Mouse (Mus musculus): ENCODE measurements around the gene Ror2. TPM values are rescaled to one million over a fixed set of nuclear protein-coding genes. Genes with fewer than 3 reads are reported as not detected.

Gene Ror2
- polyA plus RNA-seq, 1 experiment, result 0.65 TPM

- WGBS, result 75% methylated on average over 17 of the region's 17 CpGs
- Histone ChIP-seq H3K27me3 (ENCODE audit: control insufficient read depth, insufficient read depth, low read length) (no peaks in the 10 kb centered on the region), H3K27ac (ENCODE audit: control insufficient read depth, insufficient read depth, low read length) (no peak overlapping the region), H3K4me3 (ENCODE audit: control insufficient read depth, insufficient read depth, low read length) (no peak overlapping the region), H3K36me3 (ENCODE audit: control insufficient read depth, insufficient read depth, low read length) (no peaks in the 10 kb centered on the region), H3K4me1 (replicated peaks; ENCODE audit: control insufficient read depth, insufficient read depth, low read length) (no peaks in the 10 kb centered on the region)
- no peak for TF ChIP-seq POLR2A (IDR thresholded peaks at IDR 0.05; ENCODE audit: control insufficient read depth, extremely low read depth, insufficient read depth, low read length, poor library complexity)
- no peak for TF ChIP-seq CTCF (IDR thresholded peaks at IDR 0.05; ENCODE audit: borderline replicate concordance, control insufficient read depth, extremely low read depth, insufficient read depth, low read length, poor library complexity)
- no peak for DNase-seq
Observed at GRCm38 (mm10) chr13:53099771-53100682, 185.9 kb downstream of the Ror2 start.

- TF ChIP-seq POLR2A (IDR thresholded peaks at IDR 0.05; ENCODE audit: control insufficient read depth, extremely low read depth, insufficient read depth, low read length, poor library complexity), result no peak
- TF ChIP-seq CTCF (IDR thresholded peaks at IDR 0.05; ENCODE audit: borderline replicate concordance, control insufficient read depth, extremely low read depth, insufficient read depth, low read length, poor library complexity), result peak; percentile 75; the same call in 1 of the 2 replicates
- no peaks in the 10 kb centered on the region for H3K36me3 ChIP-seq (ENCODE audit: control insufficient read depth, insufficient read depth, low read length)
- H3K4me3 ChIP-seq (ENCODE audit: control insufficient read depth, insufficient read depth, low read length), result no peak overlapping the region
- 18% methylated on average over 8 of the region's 8 CpGs for WGBS
- no peaks in the 10 kb centered on the region for H3K27me3 ChIP-seq (ENCODE audit: control insufficient read depth, insufficient read depth, low read length)
- peak; percentile 47 for DNase-seq
- H3K27ac ChIP-seq (ENCODE audit: control insufficient read depth, insufficient read depth, low read length), result no peak overlapping the region
- no peaks in the 10 kb centered on the region for H3K4me1 ChIP-seq (replicated peaks; ENCODE audit: control insufficient read depth, insufficient read depth, low read length)
Observed at GRCm38 (mm10) chr13:53096615-53097014, 189.3 kb downstream of the Ror2 start.

GRCm38 (mm10) chr13:53095222-53095621, 190.7 kb downstream of the Ror2 start:
- 79% methylated on average over 17 of the region's 17 CpGs for WGBS
- Histone ChIP-seq H3K36me3 (ENCODE audit: control insufficient read depth, insufficient read depth, low read length) (no peaks in the 10 kb centered on the region), H3K4me1 (replicated peaks; ENCODE audit: control insufficient read depth, insufficient read depth, low read length) (no peaks in the 10 kb centered on the region), H3K4me3 (ENCODE audit: control insufficient read depth, insufficient read depth, low read length) (no peak overlapping the region), H3K27me3 (ENCODE audit: control insufficient read depth, insufficient read depth, low read length) (no peaks in the 10 kb centered on the region), H3K27ac (ENCODE audit: control insufficient read depth, insufficient read depth, low read length) (no peak overlapping the region)
- no peak for DNase-seq
- TF ChIP-seq CTCF (IDR thresholded peaks at IDR 0.05; ENCODE audit: borderline replicate concordance, control insufficient read depth, extremely low read depth, insufficient read depth, low read length, poor library complexity), result no peak
- TF ChIP-seq POLR2A (IDR thresholded peaks at IDR 0.05; ENCODE audit: control insufficient read depth, extremely low read depth, insufficient read depth, low read length, poor library complexity), result no peak

- Histone ChIP-seq H3K27ac (ENCODE audit: control insufficient read depth, insufficient read depth, low read length) (no peak overlapping the region), H3K36me3 (ENCODE audit: control insufficient read depth, insufficient read depth, low read length) (no peaks in the 10 kb centered on the region), H3K4me3 (ENCODE audit: control insufficient read depth, insufficient read depth, low read length) (no peak overlapping the region), H3K27me3 (ENCODE audit: control insufficient read depth, insufficient read depth, low read length) (no peaks in the 10 kb centered on the region), H3K4me1 (replicated peaks; ENCODE audit: control insufficient read depth, insufficient read depth, low read length) (no peaks in the 10 kb centered on the region)
- no peak for DNase-seq
- 91% methylated on average over 8 of the region's 8 CpGs for WGBS
- TF ChIP-seq CTCF (IDR thresholded peaks at IDR 0.05; ENCODE audit: borderline replicate concordance, control insufficient read depth, extremely low read depth, insufficient read depth, low read length, poor library complexity), result no peak
- TF ChIP-seq POLR2A (IDR thresholded peaks at IDR 0.05; ENCODE audit: control insufficient read depth, extremely low read depth, insufficient read depth, low read length, poor library complexity), result no peak
Observed at GRCm38 (mm10) chr13:53094658-53095057, 191.3 kb downstream of the Ror2 start.

- Histone ChIP-seq H3K27ac (ENCODE audit: control insufficient read depth, insufficient read depth, low read length) (no peak overlapping the region), H3K27me3 (ENCODE audit: control insufficient read depth, insufficient read depth, low read length) (no peaks in the 10 kb centered on the region), H3K4me3 (ENCODE audit: control insufficient read depth, insufficient read depth, low read length) (no peak overlapping the region), H3K36me3 (ENCODE audit: control insufficient read depth, insufficient read depth, low read length) (no peaks in the 10 kb centered on the region), H3K4me1 (replicated peaks; ENCODE audit: control insufficient read depth, insufficient read depth, low read length) (no peaks in the 10 kb centered on the region)
- DNase-seq, result no peak
- TF ChIP-seq CTCF (IDR thresholded peaks at IDR 0.05; ENCODE audit: borderline replicate concordance, control insufficient read depth, extremely low read depth, insufficient read depth, low read length, poor library complexity), result no peak
- TF ChIP-seq POLR2A (IDR thresholded peaks at IDR 0.05; ENCODE audit: control insufficient read depth, extremely low read depth, insufficient read depth, low read length, poor library complexity), result no peak
- WGBS, result 92% methylated on average over 4 of the region's 4 CpGs
Observed at GRCm38 (mm10) chr13:53093407-53093806, 192.5 kb downstream of the Ror2 start.

GRCm38 (mm10) chr13:53086552-53087282, 199.2 kb downstream of the Ror2 start:
- Histone ChIP-seq H3K4me3 (ENCODE audit: control insufficient read depth, insufficient read depth, low read length) (no peak overlapping the region), H3K36me3 (ENCODE audit: control insufficient read depth, insufficient read depth, low read length) (no peaks in the 10 kb centered on the region), H3K27ac (ENCODE audit: control insufficient read depth, insufficient read depth, low read length) (no peak overlapping the region), H3K4me1 (replicated peaks; ENCODE audit: control insufficient read depth, insufficient read depth, low read length) (no peaks in the 10 kb centered on the region), H3K27me3 (ENCODE audit: control insufficient read depth, insufficient read depth, low read length) (no peaks in the 10 kb centered on the region)
- DNase-seq, result no peak
- WGBS, result 90% methylated on average over 23 of the region's 23 CpGs
- no peak for TF ChIP-seq POLR2A (IDR thresholded peaks at IDR 0.05; ENCODE audit: control insufficient read depth, extremely low read depth, insufficient read depth, low read length, poor library complexity)
- no peak for TF ChIP-seq CTCF (IDR thresholded peaks at IDR 0.05; ENCODE audit: borderline replicate concordance, control insufficient read depth, extremely low read depth, insufficient read depth, low read length, poor library complexity)

Data from thymus, adult 2 months (tissue).